Mouse (Mus musculus): ENCODE measurements around the gene Dmrt3. TPM values are rescaled to one million over a fixed set of nuclear protein-coding genes. Genes with fewer than 3 reads are reported as not detected.

Dmrt3 gene
- polyA plus RNA-seq, 1 experiment from 2014 or later: 2.2 TPM

Other genes starting within 250 kb of the Dmrt3 start
- 0.20 and 0.29 TPM in 2 replicates for gene Dmrt1, start 104.7 kb upstream of the Dmrt3 start, polyA plus RNA-seq (2014; fragmentation: Nextera tagmentation; extraction: Ambion mirVana)
- 7.8 and 9.0 TPM in 2 replicates for gene Dmrt2, start 62.1 kb downstream of the Dmrt3 start, polyA plus RNA-seq (2014; fragmentation: Nextera tagmentation; extraction: Ambion mirVana)